Mouse (Mus musculus): ENCODE measurements around the gene Ddx18. TPM values are rescaled to one million over a fixed set of nuclear protein-coding genes. Genes with fewer than 3 reads are reported as not detected.

The Ddx18 gene
- polyA plus RNA-seq, 1 experiment = 34.9 TPM

- WGBS = 95% methylated on average over 4 of the region's 4 CpGs
- no peak overlapping the region for H3K27ac ChIP-seq (ENCODE audit: insufficient read depth, low read length)
- no peaks in the 10 kb centered on the region for H3K27me3 ChIP-seq (ENCODE audit: control insufficient read depth, insufficient read depth, low read length)
- DNase-seq = no peak
- TF ChIP-seq POLR2A (IDR thresholded peaks at IDR 0.05; ENCODE audit: borderline replicate concordance, insufficient read depth, low read length) (no peak), CTCF (IDR thresholded peaks at IDR 0.05; ENCODE audit: borderline replicate concordance, insufficient read depth, low read depth, low read length) (no peak)
- no peaks in the 10 kb centered on the region for H3K4me1 ChIP-seq (ENCODE audit: control insufficient read depth, insufficient read depth, low read length)
- H3K4me3 ChIP-seq (replicated peaks; ENCODE audit: insufficient read depth, low read depth, low read length) = no peak overlapping the region
Measured at GRCm38 (mm10) chr1:121548667-121549066, 19.1 kb downstream of the Ddx18 start.

DNA sequence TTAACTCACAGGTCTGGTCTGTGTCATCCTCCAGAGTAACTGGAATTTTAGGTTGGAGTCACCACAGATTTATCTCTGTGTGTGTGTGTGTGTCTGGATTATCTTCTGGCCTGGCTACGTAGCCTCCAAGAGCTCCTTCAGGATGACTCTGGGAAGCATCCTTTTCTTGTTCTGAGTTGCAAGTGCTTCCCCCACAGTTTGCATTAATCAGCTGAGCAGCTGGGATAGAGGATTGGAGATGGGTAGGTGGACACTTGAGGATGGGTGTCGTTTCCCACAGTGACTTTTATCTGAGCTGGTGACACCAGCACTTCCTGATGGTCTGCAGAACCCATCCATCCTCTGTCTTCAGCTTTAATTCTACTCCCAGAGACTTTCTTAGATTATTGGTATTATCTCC is 20.9 kb downstream of the Ddx18 start:
- 87% methylated on average over 2 of the region's 2 CpGs for WGBS
- no peak for TF ChIP-seq POLR2A (IDR thresholded peaks at IDR 0.05; ENCODE audit: borderline replicate concordance, insufficient read depth, low read length)
- TF ChIP-seq CTCF (IDR thresholded peaks at IDR 0.05; ENCODE audit: borderline replicate concordance, insufficient read depth, low read depth, low read length) = no peak
- DNase-seq = no peak

DNA sequence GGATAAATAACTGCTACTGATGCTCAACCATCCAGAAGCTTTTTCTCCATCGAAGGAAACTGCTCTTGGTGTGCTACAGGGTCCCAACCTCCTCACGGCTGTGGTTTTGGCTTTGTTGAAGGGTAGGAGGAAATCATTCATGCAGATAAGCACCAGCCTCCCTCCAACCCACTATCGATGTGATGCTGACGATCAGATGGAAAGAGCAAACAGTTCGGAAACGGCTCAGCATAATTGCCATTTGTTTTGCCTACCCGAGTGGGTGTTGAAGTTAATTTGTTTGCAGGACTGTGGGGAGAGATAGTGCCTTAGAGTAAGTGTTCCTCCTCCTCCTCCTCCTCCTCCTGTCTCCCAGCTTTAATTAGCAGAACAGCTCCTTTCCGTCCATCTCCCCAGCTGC is 27.4 kb downstream of the Ddx18 start:
- no peak for TF ChIP-seq CTCF (IDR thresholded peaks at IDR 0.05; ENCODE audit: borderline replicate concordance, insufficient read depth, low read depth, low read length)
- no peak for TF ChIP-seq POLR2A (IDR thresholded peaks at IDR 0.05; ENCODE audit: borderline replicate concordance, insufficient read depth, low read length)
- DNase-seq = no peak
- Histone ChIP-seq H3K27me3 (ENCODE audit: control insufficient read depth, insufficient read depth, low read length) (no peaks in the 10 kb centered on the region), H3K4me1 (ENCODE audit: control insufficient read depth, insufficient read depth, low read length) (no peaks in the 10 kb centered on the region), H3K4me3 (replicated peaks; ENCODE audit: insufficient read depth, low read depth, low read length) (no peak overlapping the region), H3K27ac (ENCODE audit: insufficient read depth, low read length) (no peak overlapping the region)
- 65% methylated on average over 8 of the region's 8 CpGs for WGBS

More for the DNA sequence above, 20.9 kb downstream of the Ddx18 start:
- Histone ChIP-seq H3K4me3 (replicated peaks; ENCODE audit: insufficient read depth, low read depth, low read length) (no peak overlapping the region), H3K27me3 (ENCODE audit: control insufficient read depth, insufficient read depth, low read length) (no peaks in the 10 kb centered on the region), H3K4me1 (ENCODE audit: control insufficient read depth, insufficient read depth, low read length) (no peaks in the 10 kb centered on the region), H3K27ac (ENCODE audit: insufficient read depth, low read length) (no peak overlapping the region)

- Histone ChIP-seq H3K4me1 (ENCODE audit: control insufficient read depth, insufficient read depth, low read length) (0 out of 2 replicates have a peak, but pooled peaks cover 3% of the 10 kb centered on the region), H3K4me3 (replicated peaks; ENCODE audit: insufficient read depth, low read depth, low read length) (no peak overlapping the region), H3K27me3 (ENCODE audit: control insufficient read depth, insufficient read depth, low read length) (no peaks in the 10 kb centered on the region), H3K27ac (ENCODE audit: insufficient read depth, low read length) (no peak overlapping the region)
- 66% methylated on average over 7 of the region's 7 CpGs for WGBS
- DNase-seq = no peak
- TF ChIP-seq POLR2A (IDR thresholded peaks at IDR 0.05; ENCODE audit: borderline replicate concordance, insufficient read depth, low read length) = no peak
- no peak for TF ChIP-seq CTCF (IDR thresholded peaks at IDR 0.05; ENCODE audit: borderline replicate concordance, insufficient read depth, low read depth, low read length)
Measured at GRCm38 (mm10) chr1:121531439-121531838, 36.4 kb downstream of the Ddx18 start.

GRCm38 (mm10) chr1:121529286-121529685 is 38.5 kb downstream of the Ddx18 start:
- DNase-seq = no peak
- Histone ChIP-seq H3K4me3 (replicated peaks; ENCODE audit: insufficient read depth, low read depth, low read length) (no peak overlapping the region), H3K27me3 (ENCODE audit: control insufficient read depth, insufficient read depth, low read length) (no peaks in the 10 kb centered on the region), H3K27ac (ENCODE audit: insufficient read depth, low read length) (no peak overlapping the region), H3K4me1 (ENCODE audit: control insufficient read depth, insufficient read depth, low read length) (0 out of 2 replicates have a peak, but pooled peaks cover 3% of the 10 kb centered on the region)
- TF ChIP-seq POLR2A (IDR thresholded peaks at IDR 0.05; ENCODE audit: borderline replicate concordance, insufficient read depth, low read length) (no peak), CTCF (IDR thresholded peaks at IDR 0.05; ENCODE audit: borderline replicate concordance, insufficient read depth, low read depth, low read length) (no peak)
- 77% methylated on average over 6 of the region's 6 CpGs for WGBS

DNA sequence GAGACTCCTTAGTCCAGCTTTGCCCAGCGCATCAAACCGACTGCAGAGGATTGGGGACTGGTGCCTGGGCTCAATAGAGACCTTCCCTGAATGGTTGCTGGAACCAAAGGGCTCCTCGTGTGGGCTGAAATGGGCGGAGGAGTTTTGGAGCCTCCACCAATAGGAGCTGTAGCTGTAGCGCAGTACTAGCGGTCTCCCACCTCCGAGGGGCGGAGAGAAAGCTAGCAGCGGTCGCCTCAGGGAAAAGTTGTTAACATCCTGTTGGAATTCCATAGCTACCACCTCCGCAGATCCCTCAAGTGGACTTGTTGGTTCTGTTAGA is 39.4 kb downstream of the Ddx18 start, which contains the start of gene Htr5b:
Gene Htr5b, minus strand, starts transcription at position 67 of the 322 bp plus-strand sequence.
- WGBS = 4% methylated on average over 11 of the region's 11 CpGs
- no peak within 1 kb of the TSS for H3K4me3 ChIP-seq (replicated peaks; ENCODE audit: insufficient read depth, low read depth, low read length)
- 0 out of 2 replicates have a peak, but pooled peaks cover 3% of the 10 kb centered on the region for H3K4me1 ChIP-seq (ENCODE audit: control insufficient read depth, insufficient read depth, low read length)
- DNase-seq = no peak
- no peaks in the 10 kb centered on the region for H3K27me3 ChIP-seq (ENCODE audit: control insufficient read depth, insufficient read depth, low read length)
- no peak for TF ChIP-seq POLR2A (IDR thresholded peaks at IDR 0.05; ENCODE audit: borderline replicate concordance, insufficient read depth, low read length)
- TF ChIP-seq CTCF (IDR thresholded peaks at IDR 0.05; ENCODE audit: borderline replicate concordance, insufficient read depth, low read depth, low read length) = no peak
- H3K27ac ChIP-seq (ENCODE audit: insufficient read depth, low read length) = no peak within 1 kb of the TSS

DNA sequence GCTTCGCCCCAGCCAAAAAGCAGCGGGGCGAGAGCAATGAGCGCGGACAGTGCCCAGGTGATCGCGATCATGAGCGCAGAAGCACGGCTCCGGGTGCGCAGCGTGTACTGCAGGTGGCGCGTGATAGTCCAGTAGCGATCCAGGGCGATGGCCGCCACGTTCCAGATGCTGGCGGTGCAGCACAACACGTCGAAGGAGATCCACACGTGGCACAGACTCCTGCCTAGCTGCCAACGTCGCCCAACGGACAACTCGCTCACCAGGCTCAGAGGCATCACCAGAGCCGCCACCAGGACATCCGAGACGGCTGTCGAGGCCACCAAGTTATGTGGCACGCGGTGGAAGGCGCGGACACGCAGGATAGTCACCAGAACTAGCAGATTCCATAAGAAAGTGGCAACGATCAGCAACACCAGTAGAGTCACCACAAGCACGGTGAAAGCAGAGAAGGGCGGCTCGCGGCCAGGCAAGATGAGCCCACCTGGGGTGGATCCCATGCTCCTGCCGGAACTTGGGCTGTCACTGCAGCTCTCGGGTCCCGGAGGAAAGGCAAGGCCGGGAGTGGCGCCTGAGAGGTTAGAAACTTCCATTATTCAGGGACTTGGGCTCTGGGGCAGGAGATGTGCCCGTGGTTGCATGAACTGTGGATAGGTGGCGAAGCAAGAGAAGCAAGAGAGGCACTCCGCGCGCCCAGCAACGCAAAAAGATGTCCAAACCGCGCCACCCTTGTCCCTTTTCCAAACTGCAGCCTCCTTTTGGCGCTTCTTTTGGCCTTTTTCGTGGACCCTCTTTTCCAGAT is 40.0 kb downstream of the Ddx18 start:
- WGBS = 11% methylated on average over 55 of the region's 55 CpGs
- H3K4me1 ChIP-seq (ENCODE audit: control insufficient read depth, insufficient read depth, low read length) = 0 out of 2 replicates have a peak, but pooled peaks cover 3% of the 10 kb centered on the region
- H3K4me3 ChIP-seq (replicated peaks; ENCODE audit: insufficient read depth, low read depth, low read length) = no peak overlapping the region
- no peak for TF ChIP-seq POLR2A (IDR thresholded peaks at IDR 0.05; ENCODE audit: borderline replicate concordance, insufficient read depth, low read length)
- no peak for TF ChIP-seq CTCF (IDR thresholded peaks at IDR 0.05; ENCODE audit: borderline replicate concordance, insufficient read depth, low read depth, low read length)
- H3K27me3 ChIP-seq (ENCODE audit: control insufficient read depth, insufficient read depth, low read length) = no peaks in the 10 kb centered on the region
- peak in 1 of 2 experiments; percentile 4 for DNase-seq
- no peak overlapping the region for H3K27ac ChIP-seq (ENCODE audit: insufficient read depth, low read length)

DNA sequence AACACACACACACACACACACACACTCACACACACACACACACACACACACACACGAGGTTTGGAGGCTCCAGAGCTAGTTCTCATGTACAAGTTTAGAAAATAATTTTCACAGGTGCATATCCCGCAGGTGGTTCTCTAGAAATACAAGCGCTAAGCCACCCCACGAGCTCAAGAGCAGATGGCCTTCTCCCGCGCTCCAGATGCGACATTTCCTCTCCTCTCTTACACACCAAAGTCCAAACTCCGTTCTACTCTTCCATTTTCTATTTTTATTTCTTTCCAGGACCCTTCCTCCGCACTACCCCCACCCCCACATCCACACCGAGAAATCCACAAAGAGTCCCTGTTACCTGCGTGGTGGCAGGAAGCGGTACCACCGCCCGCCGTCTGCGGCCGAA is 40.7 kb downstream of the Ddx18 start:
- Histone ChIP-seq H3K4me3 (replicated peaks; ENCODE audit: insufficient read depth, low read depth, low read length) (no peak overlapping the region), H3K4me1 (ENCODE audit: control insufficient read depth, insufficient read depth, low read length) (0 out of 2 replicates have a peak, but pooled peaks cover 3% of the 10 kb centered on the region), H3K27ac (ENCODE audit: insufficient read depth, low read length) (no peak overlapping the region), H3K27me3 (ENCODE audit: control insufficient read depth, insufficient read depth, low read length) (no peaks in the 10 kb centered on the region)
- 41% methylated on average over 17 of the region's 17 CpGs for WGBS
- DNase-seq = no peak
- TF ChIP-seq POLR2A (IDR thresholded peaks at IDR 0.05; ENCODE audit: borderline replicate concordance, insufficient read depth, low read length) (no peak), CTCF (IDR thresholded peaks at IDR 0.05; ENCODE audit: borderline replicate concordance, insufficient read depth, low read depth, low read length) (no peak)

Data from cerebellum, adult 2 months (tissue).